Mouse (Mus musculus) left cerebral cortex, postnatal 10 days (tissue): ENCODE results near the gene Gm17359. TPM values are rescaled to one million over a fixed set of nuclear protein-coding genes. Genes with fewer than 3 reads are reported as not detected.
A peak's percentile ranks its signal among the peaks of the same experiment; 100 is the strongest.
"Not testable (repeated sequence)": the region's sequence is repeated elsewhere in the genome, so short reads cannot be mapped to it uniquely, and the experiment has no call there.

ENCODE experiments used
- DNase-seq, 2 experiments: peaks; one replicate each; pipeline ENCODE4 v3.0.0; 2021 to 2022; ENCODE audit warnings: low spot score in 2 of 2, mixed read lengths in 1 of 2; ENCODE audit errors: extremely low spot score in 1 of 2
- intact Hi-C: fragments of 180-260 bp; cut with DNase I; formaldehyde crosslinking; loops from one replicate; pipeline ENCODE4 v1.15.1; 2025
- total RNA-seq, 2 experiments: library from RNA; stranded (reverse); gene quantifications; 2 replicates each; pipeline ENCODE4 v1.2.3; 2021

The Gm17359 gene
- total RNA-seq, 2 experiments from 2014 or later = not detected

- intact Hi-C loops = no loop called here
- DNase-seq = no peak
These were observed 72.1 kb downstream of the Gm17359 start for GRCm38 (mm10) chr3:79408546-79408945.

- DNase-seq = no peak
- intact Hi-C loops = no loop called here
These were observed 73.6 kb downstream of the Gm17359 start for GRCm38 (mm10) chr3:79409927-79410628.

GRCm38 (mm10) chr3:79410629-79410995, 74.2 kb downstream of the Gm17359 start:
- intact Hi-C loops = no loop called here
- DNase-seq = no peak

GRCm38 (mm10) chr3:79411666-79412065, 75.2 kb downstream of the Gm17359 start:
- intact Hi-C loops = no loop called here

GRCm38 (mm10) chr3:79413492-79413891, 77.0 kb downstream of the Gm17359 start:
- intact Hi-C loops = no loop called here
- DNase-seq = no peak

More at GRCm38 (mm10) chr3:79411666-79412065, 75.2 kb downstream of the Gm17359 start:
- no peak for DNase-seq

GRCm38 (mm10) chr3:79415081-79415480, 78.6 kb downstream of the Gm17359 start:
- no peak for DNase-seq
- intact Hi-C loops = no loop called here

- intact Hi-C loops = no loop called here
- DNase-seq = no peak
These were observed 79.5 kb downstream of the Gm17359 start for GRCm38 (mm10) chr3:79415929-79416328.

- intact Hi-C loops = no loop called here
- DNase-seq = no peak
These were observed 80.7 kb downstream of the Gm17359 start for GRCm38 (mm10) chr3:79416944-79417680.

- intact Hi-C loops = no loop called here
- no peak for DNase-seq
These were observed 82.5 kb downstream of the Gm17359 start for GRCm38 (mm10) chr3:79418921-79419320.

- intact Hi-C loops = no loop called here
- no peak for DNase-seq
These were observed 89.0 kb downstream of the Gm17359 start for GRCm38 (mm10) chr3:79425441-79425840.

GRCm38 (mm10) chr3:79433593-79433992, 97.1 kb downstream of the Gm17359 start:
- no peak for DNase-seq
- intact Hi-C loops = loop anchor here (5.0 kb wide), 1 partner anchor 146 kb away; the partner anchor contains the start of gene Rapgef2

- no peak for DNase-seq
- intact Hi-C loops = loop anchor here (5.0 kb wide), 1 partner anchor 147 kb away; the partner anchor contains the start of gene Rapgef2
These were observed 98.0 kb downstream of the Gm17359 start for GRCm38 (mm10) chr3:79434436-79434835.

GRCm38 (mm10) chr3:79434985-79435384, 98.5 kb downstream of the Gm17359 start:
- DNase-seq = no peak
- intact Hi-C loops = loop anchor here (5.0 kb wide), 1 partner anchor 148 kb away; the partner anchor contains the start of gene Rapgef2

GRCm38 (mm10) chr3:79436186-79436585, 99.7 kb downstream of the Gm17359 start:
- intact Hi-C loops = no loop called here

GRCm38 (mm10) chr3:79438276-79438675, 101.8 kb downstream of the Gm17359 start:
- intact Hi-C loops = no loop called here
- no peak for DNase-seq

More at GRCm38 (mm10) chr3:79436186-79436585, 99.7 kb downstream of the Gm17359 start:
- peak; percentile 50 to 58 for DNase-seq

GRCm38 (mm10) chr3:79440976-79441491, 104.6 kb downstream of the Gm17359 start:
- peak; percentile 38 to 42 for DNase-seq
- intact Hi-C loops = no loop called here

- intact Hi-C loops = no loop called here
- no peak for DNase-seq
These were observed 107.4 kb downstream of the Gm17359 start for GRCm38 (mm10) chr3:79443850-79444249.

- intact Hi-C loops = no loop called here
These were observed 108.6 kb downstream of the Gm17359 start for GRCm38 (mm10) chr3:79445041-79445440.

GRCm38 (mm10) chr3:79446124-79446523, 109.7 kb downstream of the Gm17359 start:
- intact Hi-C loops = no loop called here
- no peak for DNase-seq

More at GRCm38 (mm10) chr3:79445041-79445440, 108.6 kb downstream of the Gm17359 start:
- DNase-seq = no peak

GRCm38 (mm10) chr3:79446648-79447047, 110.2 kb downstream of the Gm17359 start:
- DNase-seq, intact Hi-C loops: not testable (repeated sequence)
